Mouse (Mus musculus): ENCODE results near the gene Ipo9. TPM values are rescaled to one million over a fixed set of nuclear protein-coding genes. Genes with fewer than 3 reads are reported as not detected.
A peak's percentile ranks its signal among the peaks of the same experiment; 100 is the strongest.
"Not testable (repeated sequence)": the region's sequence is repeated elsewhere in the genome, so short reads cannot be mapped to it uniquely, and the experiment has no call there.

Ipo9 gene
- polyA plus RNA-seq, 1 experiment, result 47.8 TPM

GRCm38 (mm10) chr1:135430669-135431017 lies 344 bp upstream of the Ipo9 start:
- DNase-seq (ENCODE audit: low spot score), result no peak

GRCm38 (mm10) chr1:135427390-135427789 lies 2.9 kb downstream of the Ipo9 start:
- no peak for DNase-seq (ENCODE audit: low spot score)

GRCm38 (mm10) chr1:135426645-135427044 lies 3.7 kb downstream of the Ipo9 start:
- DNase-seq (ENCODE audit: low spot score), result no peak

GRCm38 (mm10) chr1:135422772-135423171 lies 7.5 kb downstream of the Ipo9 start:
- no peak for DNase-seq (ENCODE audit: low spot score)

- no peak for DNase-seq (ENCODE audit: low spot score)
Observed at GRCm38 (mm10) chr1:135413996-135414395, 16.3 kb downstream of the Ipo9 start.

GRCm38 (mm10) chr1:135412130-135412529 lies 18.2 kb downstream of the Ipo9 start:
- DNase-seq (ENCODE audit: low spot score), result no peak

GRCm38 (mm10) chr1:135410967-135411366 lies 19.3 kb downstream of the Ipo9 start:
- DNase-seq (ENCODE audit: low spot score), result no peak

GRCm38 (mm10) chr1:135408973-135409372 lies 21.3 kb downstream of the Ipo9 start:
- DNase-seq (ENCODE audit: low spot score), result no peak

GRCm38 (mm10) chr1:135405356-135405755 lies 24.9 kb downstream of the Ipo9 start:
- DNase-seq (ENCODE audit: low spot score), result no peak

- no peak for DNase-seq (ENCODE audit: low spot score)
Observed at GRCm38 (mm10) chr1:135401452-135402110, 28.7 kb downstream of the Ipo9 start.

- no peak for DNase-seq (ENCODE audit: low spot score)
Observed at GRCm38 (mm10) chr1:135399466-135399865, 30.8 kb downstream of the Ipo9 start.

GRCm38 (mm10) chr1:135385161-135385560 lies 45.1 kb downstream of the Ipo9 start:
- DNase-seq (ENCODE audit: low spot score), result no peak

- no peak for DNase-seq (ENCODE audit: low spot score)
Observed at GRCm38 (mm10) chr1:135384171-135384570, 46.1 kb downstream of the Ipo9 start.

- not testable (repeated sequence) for DNase-seq (ENCODE audit: low spot score)
Observed at GRCm38 (mm10) chr1:135381560-135381959, 48.7 kb downstream of the Ipo9 start.

GRCm38 (mm10) chr1:135380071-135380991 lies 50.0 kb downstream of the Ipo9 start:
- no peak for DNase-seq (ENCODE audit: low spot score)

GRCm38 (mm10) chr1:135379048-135379447 lies 51.3 kb downstream of the Ipo9 start:
- no peak for DNase-seq (ENCODE audit: low spot score)

GRCm38 (mm10) chr1:135378576-135378975 lies 51.7 kb downstream of the Ipo9 start:
- DNase-seq (ENCODE audit: low spot score), result no peak

- peak; percentile 50 for DNase-seq (ENCODE audit: low spot score)
Observed at GRCm38 (mm10) chr1:135374868-135375581, 55.3 kb downstream of the Ipo9 start, which contains the start of gene Shisa4. TSS of gene Shisa4 (minus strand) at chr1:135375237.

GRCm38 (mm10) chr1:135374175-135374867 lies 56.0 kb downstream of the Ipo9 start:
- no peak for DNase-seq (ENCODE audit: low spot score)

- DNase-seq (ENCODE audit: low spot score), result no peak
Observed at GRCm38 (mm10) chr1:135373171-135373677, 57.1 kb downstream of the Ipo9 start.

- DNase-seq (ENCODE audit: low spot score), result no peak
Observed at GRCm38 (mm10) chr1:135369415-135369814, 60.9 kb downstream of the Ipo9 start.

Data from urinary bladder, adult 2 months (tissue).